Mouse (Mus musculus): ENCODE results near the gene Gm8453. TPM values are rescaled to one million over a fixed set of nuclear protein-coding genes. Genes with fewer than 3 reads are reported as not detected.
"Not testable (repeated sequence)": the region's sequence is repeated elsewhere in the genome, so short reads cannot be mapped to it uniquely, and the experiment has no call there.

The Gm8453 gene
- not detected in 2 replicates for polyA plus RNA-seq (2015; fragmentation: Nextera tagmentation; extraction: Ambion mirVana)

DNA sequence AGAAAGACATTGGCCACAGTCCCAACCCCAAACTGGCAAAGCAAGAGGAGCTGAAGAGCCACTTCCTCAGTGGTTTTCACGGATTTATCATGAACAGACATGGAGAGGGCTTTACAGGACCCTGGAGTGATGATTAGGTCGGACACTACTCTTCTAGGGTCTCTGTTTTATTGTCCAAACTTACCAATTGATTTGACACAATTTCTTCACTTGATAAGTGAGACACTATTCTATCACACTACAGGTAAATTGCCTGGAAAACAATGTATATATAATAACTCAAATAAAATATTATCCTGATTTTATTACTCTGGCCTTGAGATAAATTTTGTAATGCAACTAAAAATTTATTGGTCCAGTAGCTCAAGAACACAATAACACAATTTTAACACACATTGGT is at the start of gene Gm8453:
Gm8453 (minus strand) TSS at position 101 of the 400 bp plus-strand sequence.
- not testable (repeated sequence) for H3K27ac ChIP-seq (ENCODE audit: low read length); H3K4me1 ChIP-seq (replicated peaks; ENCODE audit: control insufficient read depth, insufficient read depth, low read length); H3K4me2 ChIP-seq (ENCODE audit: low read depth, low read length); H3K9me3 ChIP-seq (ENCODE audit: control insufficient read depth, low read length); H3K27me3 ChIP-seq (ENCODE audit: control insufficient read depth, insufficient read depth, low read depth, low read length); ATAC-seq (ENCODE audit: low read depth); H3K36me3 ChIP-seq (ENCODE audit: control insufficient read depth, insufficient read depth, low read length); H3K9ac ChIP-seq (ENCODE audit: low read length); H3K4me3 ChIP-seq (ENCODE audit: low read length)
- WGBS, result 15% methylated on average over 1 of the region's 2 CpGs

- not testable (repeated sequence) for H3K9ac ChIP-seq (ENCODE audit: low read length); H3K4me3 ChIP-seq (ENCODE audit: low read length)
Observed at GRCm38 (mm10) chr7:22201164-22201563, 28.1 kb downstream of the Gm8453 start, which contains the start of gene Gm8653. Gene Gm8653 (minus strand): TSS chr7:22201264.

GRCm38 (mm10) chr7:22189077-22189476 is 40.2 kb downstream of the Gm8453 start, which contains the start of gene Vmn1r143:
Gene Vmn1r143 (plus strand): TSS chr7:22189377.
- H3K4me2 ChIP-seq (ENCODE audit: low read depth, low read length); ATAC-seq (ENCODE audit: low read depth); H3K36me3 ChIP-seq (ENCODE audit: control insufficient read depth, insufficient read depth, low read length); H3K4me1 ChIP-seq (replicated peaks; ENCODE audit: control insufficient read depth, insufficient read depth, low read length); H3K27me3 ChIP-seq (ENCODE audit: control insufficient read depth, insufficient read depth, low read depth, low read length); H3K9me3 ChIP-seq (ENCODE audit: control insufficient read depth, low read length); H3K9ac ChIP-seq (ENCODE audit: low read length); H3K27ac ChIP-seq (ENCODE audit: low read length); H3K4me3 ChIP-seq (ENCODE audit: low read length): not testable (repeated sequence)
- no CpG with 5 or more reads among the region's 3 CpGs for WGBS

More at GRCm38 (mm10) chr7:22201164-22201563, 28.1 kb downstream of the Gm8453 start, which contains the start of gene Gm8653:
- not testable (repeated sequence) for H3K4me2 ChIP-seq (ENCODE audit: low read depth, low read length); H3K27me3 ChIP-seq (ENCODE audit: control insufficient read depth, insufficient read depth, low read depth, low read length); ATAC-seq (ENCODE audit: low read depth); H3K27ac ChIP-seq (ENCODE audit: low read length); H3K36me3 ChIP-seq (ENCODE audit: control insufficient read depth, insufficient read depth, low read length); H3K4me1 ChIP-seq (replicated peaks; ENCODE audit: control insufficient read depth, insufficient read depth, low read length); H3K9me3 ChIP-seq (ENCODE audit: control insufficient read depth, low read length)
- no CpG with 5 or more reads among the region's 2 CpGs for WGBS

Other genes starting within 250 kb of the Gm8453 start
- not detected in 2 replicates for gene Vmn1r137, start 234.9 kb downstream of the Gm8453 start, polyA plus RNA-seq (2015; fragmentation: Nextera tagmentation; extraction: Ambion mirVana)
- not detected in 2 replicates for gene Vmn1r138, start 200.6 kb downstream of the Gm8453 start, polyA plus RNA-seq (2015; fragmentation: Nextera tagmentation; extraction: Ambion mirVana)
- gene Gm6176, start 173.2 kb downstream of the Gm8453 start, polyA plus RNA-seq (2015; fragmentation: Nextera tagmentation; extraction: Ambion mirVana), result not detected in 2 replicates
- not detected in 2 replicates for gene Vmn1r139, start 160.4 kb downstream of the Gm8453 start, polyA plus RNA-seq (2015; fragmentation: Nextera tagmentation; extraction: Ambion mirVana)
- gene Gm16451, start 111.2 kb downstream of the Gm8453 start, polyA plus RNA-seq (2015; fragmentation: Nextera tagmentation; extraction: Ambion mirVana), result not detected in 2 replicates
- gene Gm10666, start 94.7 kb downstream of the Gm8453 start, polyA plus RNA-seq (2015; fragmentation: Nextera tagmentation; extraction: Ambion mirVana), result not detected in 2 replicates
- not detected in 2 replicates for gene Vmn1r142, start 65.4 kb downstream of the Gm8453 start, polyA plus RNA-seq (2015; fragmentation: Nextera tagmentation; extraction: Ambion mirVana)
- not detected in 2 replicates for gene Vmn1r143, start 40.1 kb downstream of the Gm8453 start, polyA plus RNA-seq (2015; fragmentation: Nextera tagmentation; extraction: Ambion mirVana)
- gene Gm8653, start 28.2 kb downstream of the Gm8453 start, polyA plus RNA-seq (2015; fragmentation: Nextera tagmentation; extraction: Ambion mirVana), result not detected in 2 replicates
- gene Gm4187, start 100.2 kb upstream of the Gm8453 start, polyA plus RNA-seq (2015; fragmentation: Nextera tagmentation; extraction: Ambion mirVana), result not detected in 2 replicates
- gene Gm8660, start 141.6 kb upstream of the Gm8453 start, polyA plus RNA-seq (2015; fragmentation: Nextera tagmentation; extraction: Ambion mirVana), result not detected in 2 replicates
- not detected in 2 replicates for gene Vmn1r148, start 184.1 kb upstream of the Gm8453 start, polyA plus RNA-seq (2015; fragmentation: Nextera tagmentation; extraction: Ambion mirVana)
- not detected in 2 replicates for gene Vmn1r149, start 208.7 kb upstream of the Gm8453 start, polyA plus RNA-seq (2015; fragmentation: Nextera tagmentation; extraction: Ambion mirVana)
- gene Gm10665, start 234.6 kb upstream of the Gm8453 start, polyA plus RNA-seq (2015; fragmentation: Nextera tagmentation; extraction: Ambion mirVana), result not detected in 2 replicates

All from lung, embryonic 16.5 days (tissue).